Mouse (Mus musculus) thymus, postnatal 14 days (tissue): Measurements from ENCODE around the gene Comt.

ENCODE experiments used
- DNase-seq: peaks from one replicate; pipeline ENCODE4 v3.0.0; 2021

Gene Comt

GRCm38 (mm10) chr16:18430641-18431212, 4.1 kb upstream of the Comt start:
- DNase-seq = no peak

GRCm38 (mm10) chr16:18429641-18430040, 3.0 kb upstream of the Comt start:
- DNase-seq = no peak

- no peak for DNase-seq
These were observed 1.9 kb upstream of the Comt start for GRCm38 (mm10) chr16:18428516-18429042.

- no peak for DNase-seq
These were observed 1.4 kb upstream of the Comt start for GRCm38 (mm10) chr16:18428011-18428515.

- peak; percentile 73 for DNase-seq
These were observed 349 bp downstream of the Comt start, which contains the start of gene Txnrd2 for GRCm38 (mm10) chr16:18426215-18426791. Txnrd2 (plus strand) TSS chr16:18426384.

- DNase-seq = no peak
These were observed 1.0 kb downstream of the Comt start for GRCm38 (mm10) chr16:18425475-18426214.

GRCm38 (mm10) chr16:18424364-18425045, 2.1 kb downstream of the Comt start:
- DNase-seq = peak; percentile 23

GRCm38 (mm10) chr16:18423915-18424265, 2.8 kb downstream of the Comt start:
- DNase-seq = no peak

GRCm38 (mm10) chr16:18423203-18423914, 3.3 kb downstream of the Comt start:
- no peak for DNase-seq

GRCm38 (mm10) chr16:18420571-18420970, 6.1 kb downstream of the Comt start:
- no peak for DNase-seq

GRCm38 (mm10) chr16:18419603-18420026, 7.0 kb downstream of the Comt start:
- no peak for DNase-seq

- DNase-seq = no peak
These were observed 7.7 kb downstream of the Comt start for GRCm38 (mm10) chr16:18418756-18419602.

- DNase-seq = no peak
These were observed 9.2 kb downstream of the Comt start for GRCm38 (mm10) chr16:18417491-18417890.

- no peak for DNase-seq
These were observed 9.8 kb downstream of the Comt start for GRCm38 (mm10) chr16:18416837-18417236.

GRCm38 (mm10) chr16:18416094-18416761, 10.4 kb downstream of the Comt start:
- DNase-seq = peak; percentile 34

- DNase-seq = no peak
These were observed 13.4 kb downstream of the Comt start for GRCm38 (mm10) chr16:18413032-18413816.

- peak; percentile 57 for DNase-seq
These were observed 14.7 kb downstream of the Comt start for GRCm38 (mm10) chr16:18411802-18412476.

- DNase-seq = no peak
These were observed 15.5 kb downstream of the Comt start for GRCm38 (mm10) chr16:18411026-18411649.

GRCm38 (mm10) chr16:18410418-18410817, 16.2 kb downstream of the Comt start:
- no peak for DNase-seq
